Mouse (Mus musculus) olfactory bulb, adult 2 months (tissue): ENCODE data around the gene Pdgfd. TPM values are rescaled to one million over a fixed set of nuclear protein-coding genes. Genes with fewer than 3 reads are reported as not detected.

Source experiments
- H3K27ac ChIP-seq: fragments of 200-500 bp; 2 replicates; pipeline ENCODE4 v1.5.1; 2012; ENCODE audit warnings: low read depth, low read length; ENCODE audit not compliant: insufficient read depth
- H3K4me1 ChIP-seq: fragments of 200-500 bp; 2 replicates; pipeline ENCODE4 v1.6.1; 2012; ENCODE audit warnings: low read length; ENCODE audit not compliant: control insufficient read depth, insufficient read depth
- H3K4me3 ChIP-seq: fragments of 200-500 bp; 2 replicates; pipeline ENCODE4 v1.5.1; 2012; ENCODE audit warnings: mild to moderate bottlenecking, low read depth, low read length, moderate library complexity; ENCODE audit not compliant: insufficient read depth
- CTCF ChIP-seq: fragments of 200-500 bp; IDR thresholded peaks from 2 replicates; pipeline ENCODE4 v1.5.1; 2012; ENCODE audit warnings: low read depth, mild to moderate bottlenecking, low read length, moderate library complexity; ENCODE audit not compliant: insufficient read depth
- POLR2A ChIP-seq: fragments of 200-500 bp; IDR thresholded peaks from 2 replicates; pipeline ENCODE4 v1.6.1; 2012; ENCODE audit warnings: mild to moderate bottlenecking, low read depth, low read length, moderate library complexity; ENCODE audit not compliant: insufficient read depth
- WGBS: fragments of 180-500 bp; shearing (Covaris S2); methylation state at CpG from one replicate; pipeline ENCODE4 v1.1.7; 2018; 5-methylcytosine and 5-hydroxymethylcytosine counted together
- polyA plus RNA-seq: library from polyadenylated mRNA; stranded (reverse); fragments of >200 nt; gene quantifications from 2 replicates; pipeline ENCODE4 v1.2.4, GENCODE M21; 2012; ENCODE audit warnings: low replicate concordance; ENCODE audit not compliant: missing spikeins, insufficient read depth, insufficient read length

Gene Pdgfd
- polyA plus RNA-seq, 1 experiment = not detected

GRCm38 (mm10) chr9:6407972-6408371 is 239.6 kb downstream of the Pdgfd start:
- Histone ChIP-seq H3K4me3 (no peak overlapping the region), H3K27ac (no peak overlapping the region), H3K4me1 (no peaks in the 10 kb centered on the region)
- 37% methylated on average over 4 of the region's 4 CpGs for WGBS
- TF ChIP-seq CTCF (no peak), POLR2A (no peak)

- no peak overlapping the region for H3K4me3 ChIP-seq
- H3K4me1 ChIP-seq = no peaks in the 10 kb centered on the region
- H3K27ac ChIP-seq = no peak overlapping the region
- no peak for TF ChIP-seq CTCF
- TF ChIP-seq POLR2A = no peak
These were observed 256.2 kb downstream of the Pdgfd start for GRCm38 (mm10) chr9:6424606-6425005.

Other genes starting within 250 kb of the Pdgfd start
- gene Ddi1, start 101.3 kb downstream of the Pdgfd start, polyA plus RNA-seq = not detected in 2 replicates